Mouse (Mus musculus) neural tube, embryonic 15.5 days (tissue): ENCODE results near the gene Eya4. TPM values are rescaled to one million over a fixed set of nuclear protein-coding genes. Genes with fewer than 3 reads are reported as not detected.

Experiments
- ATAC-seq: fragments of 200-750 bp; cut with Nextera tagmentation; 2 replicates; pipeline ENCODE4 v1.8.0; 2017; ENCODE audit warnings: mild to moderate bottlenecking, moderate TSS enrichment, moderate library complexity; ENCODE audit not compliant: low FRiP score
- H3K27ac ChIP-seq: fragments of 300-500 bp; sonication (generic); replicated peaks from 2 replicates; pipeline ENCODE4 v1.5.1; 2015; ENCODE audit warnings: mild to moderate bottlenecking, inconsistent platforms
- H3K27me3 ChIP-seq: fragments of 300-500 bp; sonication (generic); replicated peaks from 2 replicates; pipeline ENCODE4 v1.6.1; 2015; ENCODE audit warnings: inconsistent platforms
- H3K36me3 ChIP-seq: fragments of 300-500 bp; sonication (generic); 2 replicates; pipeline ENCODE4 v1.6.1; 2015; ENCODE audit warnings: inconsistent platforms
- H3K4me1 ChIP-seq: fragments of 300-500 bp; sonication (generic); 2 replicates; pipeline ENCODE4 v1.6.1; 2015; ENCODE audit warnings: inconsistent platforms
- H3K4me2 ChIP-seq: fragments of 300-500 bp; sonication (generic); 2 replicates; pipeline ENCODE4 v1.6.1; 2015; ENCODE audit warnings: inconsistent platforms, mild to moderate bottlenecking, moderate library complexity
- H3K4me3 ChIP-seq: fragments of 300-500 bp; sonication (generic); replicated peaks from 2 replicates; pipeline ENCODE4 v1.5.1; 2015; ENCODE audit warnings: mild to moderate bottlenecking, inconsistent platforms
- H3K9ac ChIP-seq: fragments of 300-500 bp; sonication (generic); replicated peaks from 2 replicates; pipeline ENCODE4 v1.6.1; 2015; ENCODE audit warnings: mild to moderate bottlenecking, inconsistent platforms
- H3K9me3 ChIP-seq: fragments of 300-500 bp; sonication (generic); replicated peaks from 2 replicates; pipeline ENCODE4 v1.6.1; 2016; ENCODE audit warnings: inconsistent platforms
- WGBS: fragments of 180-500 bp; shearing (Covaris S2); methylation state at CpG from one replicate; pipeline ENCODE4 v1.1.7; 2015; ENCODE audit warnings: mixed read lengths; 5-methylcytosine and 5-hydroxymethylcytosine counted together
- polyA plus RNA-seq: library from polyadenylated mRNA; unstranded; fragments of >200 nt; fragmentation: Nextera tagmentation; extraction: Ambion mirVana; gene quantifications from 2 replicates; pipeline ENCODE4 v1.2.1, GENCODE M21; 2015

The Eya4 gene
- polyA plus RNA-seq, result 0.77 and 2.0 TPM in 2 replicates

GRCm38 (mm10) chr10:23350011-23350911, at the start of gene Eya4:
TSS of gene Eya4 (minus strand) at chr10:23350786.
- H3K9me3 ChIP-seq, result no peaks in the 10 kb centered on the region
- 2% methylated on average over 57 of the region's 79 CpGs for WGBS
- peak within 1 kb of the TSS; percentile 50 for H3K9ac ChIP-seq
- H3K4me1 ChIP-seq, result peaks cover 23% of the 10 kb centered on the region
- H3K4me2 ChIP-seq, result peak within 1 kb of the TSS; percentile 94
- H3K27me3 ChIP-seq, result peaks cover 25% of the 10 kb centered on the region
- no peaks in the 10 kb centered on the region for H3K36me3 ChIP-seq
- H3K4me3 ChIP-seq, result peak within 1 kb of the TSS; percentile 53
- H3K27ac ChIP-seq, result no peak within 1 kb of the TSS
- peak; percentile 91 for ATAC-seq

DNA sequence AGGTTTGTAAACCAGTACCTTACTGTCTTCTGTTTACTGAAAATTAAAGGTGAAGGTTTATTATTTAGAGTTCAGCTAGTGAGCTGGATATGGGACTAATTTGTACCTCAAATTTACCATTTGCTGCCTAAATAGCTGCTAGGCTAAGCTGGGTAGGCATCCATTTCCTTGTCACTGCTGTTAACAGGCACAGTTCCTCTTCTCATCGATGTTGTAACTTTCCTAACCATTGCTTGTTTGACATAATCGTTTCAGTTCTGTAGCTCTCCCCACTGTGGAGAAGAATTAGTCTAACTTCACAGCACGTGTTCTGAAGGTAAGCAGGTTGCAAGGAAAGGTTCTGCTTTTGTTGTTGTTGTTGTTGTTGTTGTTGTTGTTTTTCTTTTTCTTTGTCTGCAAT, 44.8 kb upstream of the Eya4 start:
- H3K4me1 ChIP-seq, result no peaks in the 10 kb centered on the region
- H3K4me3 ChIP-seq, result no peak overlapping the region
- H3K9me3 ChIP-seq, result no peaks in the 10 kb centered on the region
- ATAC-seq, result no peak
- 86% methylated on average over 3 of the region's 3 CpGs for WGBS
- H3K4me2 ChIP-seq, result no peak overlapping the region
- H3K27me3 ChIP-seq, result no peaks in the 10 kb centered on the region
- no peak overlapping the region for H3K27ac ChIP-seq
- H3K36me3 ChIP-seq, result no peaks in the 10 kb centered on the region
- no peak overlapping the region for H3K9ac ChIP-seq

DNA sequence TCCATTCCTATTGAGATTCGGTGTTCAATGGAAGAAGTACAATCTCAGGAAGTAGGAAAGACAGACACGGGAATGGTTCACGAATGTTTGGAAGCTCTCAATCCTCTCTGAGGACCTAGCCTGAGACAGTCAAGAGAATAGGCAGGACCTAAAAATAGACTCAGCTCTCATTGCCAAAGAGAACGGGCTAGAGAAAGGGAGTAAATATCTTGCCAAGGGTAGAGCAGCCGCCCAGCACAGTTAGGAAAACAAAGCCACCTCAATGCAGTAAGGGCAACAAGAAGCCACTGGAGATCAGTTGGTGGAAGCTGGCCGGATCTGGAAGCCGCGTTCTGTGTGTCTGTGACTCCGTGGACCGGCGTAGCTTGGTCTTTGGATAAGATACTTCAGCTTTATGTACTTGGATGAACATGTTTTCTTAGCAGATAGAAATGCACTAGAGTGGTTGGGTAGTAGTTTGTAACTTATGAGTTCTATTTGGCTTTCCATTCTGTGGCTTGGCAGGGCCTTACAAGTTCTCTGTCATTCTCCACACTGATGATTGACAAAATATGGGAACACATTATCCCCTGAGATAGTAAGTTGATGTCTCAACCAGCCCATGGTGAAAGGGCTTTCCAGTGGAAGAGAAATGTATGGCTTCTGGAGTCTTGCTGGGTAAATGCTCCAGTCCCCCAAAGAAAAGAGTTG, 44.1 kb upstream of the Eya4 start:
- no peak for ATAC-seq
- no peaks in the 10 kb centered on the region for H3K27me3 ChIP-seq
- WGBS, result 82% methylated on average over 11 of the region's 11 CpGs
- no peak overlapping the region for H3K9ac ChIP-seq
- no peak overlapping the region for H3K4me2 ChIP-seq
- H3K27ac ChIP-seq, result no peak overlapping the region
- H3K9me3 ChIP-seq, result no peaks in the 10 kb centered on the region
- H3K4me3 ChIP-seq, result no peak overlapping the region
- no peaks in the 10 kb centered on the region for H3K4me1 ChIP-seq
- H3K36me3 ChIP-seq, result no peaks in the 10 kb centered on the region

GRCm38 (mm10) chr10:23394152-23394551, 43.6 kb upstream of the Eya4 start:
- H3K9ac ChIP-seq, result no peak overlapping the region
- 23% methylated on average over 6 of the region's 6 CpGs for WGBS
- H3K27me3 ChIP-seq, result no peaks in the 10 kb centered on the region
- no peak overlapping the region for H3K4me3 ChIP-seq
- no peaks in the 10 kb centered on the region for H3K4me1 ChIP-seq
- H3K9me3 ChIP-seq, result no peaks in the 10 kb centered on the region
- ATAC-seq, result no peak
- no peaks in the 10 kb centered on the region for H3K36me3 ChIP-seq
- no peak overlapping the region for H3K4me2 ChIP-seq
- H3K27ac ChIP-seq, result no peak overlapping the region

- 88% methylated on average over 6 of the region's 6 CpGs for WGBS
- H3K9ac ChIP-seq, result no peak overlapping the region
- no peaks in the 10 kb centered on the region for H3K9me3 ChIP-seq
- no peaks in the 10 kb centered on the region for H3K36me3 ChIP-seq
- H3K4me1 ChIP-seq, result no peaks in the 10 kb centered on the region
- no peak overlapping the region for H3K4me2 ChIP-seq
- no peak overlapping the region for H3K4me3 ChIP-seq
- H3K27ac ChIP-seq, result no peak overlapping the region
- ATAC-seq, result no peak
- no peaks in the 10 kb centered on the region for H3K27me3 ChIP-seq
These were observed 13.3 kb upstream of the Eya4 start for GRCm38 (mm10) chr10:23363866-23364265.

DNA sequence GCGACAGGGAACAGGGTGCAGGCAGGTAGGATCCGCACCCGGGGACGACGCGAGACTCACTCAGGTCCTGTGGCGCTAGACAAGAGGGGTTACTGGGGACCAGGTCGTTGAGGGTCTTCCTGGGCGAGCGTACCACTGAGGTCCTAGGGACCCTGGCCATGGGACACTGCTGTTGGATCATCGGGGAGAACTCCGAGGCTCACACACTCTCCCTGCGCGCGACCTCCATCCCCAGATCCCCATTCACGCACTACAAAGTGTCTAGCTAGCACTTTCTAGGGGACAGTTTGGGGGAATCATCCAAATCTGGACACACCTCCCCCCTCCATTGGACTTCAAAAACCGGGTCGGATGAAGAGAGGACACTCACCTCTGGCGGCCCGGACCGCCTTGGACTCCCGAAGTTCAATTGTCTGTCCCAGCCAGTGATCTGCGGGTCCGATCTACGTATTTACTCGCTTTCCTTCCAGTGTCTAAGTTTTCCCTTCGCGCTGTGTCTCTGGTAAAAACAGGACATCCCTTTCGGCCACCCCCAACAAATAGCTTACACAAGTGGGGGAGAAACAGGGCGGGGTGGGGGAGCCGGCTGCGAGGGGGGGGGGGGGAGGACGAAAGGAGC, 1.1 kb downstream of the Eya4 start:
- under 1% methylated on average over 30 of the region's 33 CpGs for WGBS
- peak; percentile 58 for ATAC-seq

DNA sequence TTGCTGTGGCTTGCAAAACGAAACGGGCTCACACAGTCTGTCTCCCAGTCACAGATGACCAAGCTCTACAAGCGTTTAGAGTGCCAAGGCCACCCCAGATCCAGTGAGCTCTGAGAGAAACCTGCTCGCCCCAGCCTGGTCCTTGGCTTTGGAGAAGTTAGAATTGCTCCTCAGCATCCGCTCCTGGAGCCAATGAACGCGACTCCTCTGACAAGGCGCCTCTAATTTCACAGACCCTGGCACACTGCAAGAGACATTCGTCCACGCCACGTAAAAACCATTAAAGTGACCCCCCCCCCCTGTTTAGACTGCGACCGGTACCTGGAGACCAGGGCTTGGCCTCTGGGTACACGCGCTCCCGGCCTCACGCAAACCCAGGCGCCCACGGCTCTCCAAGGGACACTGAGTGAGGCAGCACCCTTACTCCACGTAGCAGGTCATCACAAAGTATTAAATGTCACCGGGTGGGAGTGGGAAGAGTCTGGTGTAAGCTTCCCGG, 1.6 kb downstream of the Eya4 start:
- peak overlapping the region; percentile 94 for H3K4me2 ChIP-seq
- ATAC-seq, result peak; percentile 42; the same call in 1 of the 2 replicates
- H3K9me3 ChIP-seq, result no peaks in the 10 kb centered on the region
- peaks cover 25% of the 10 kb centered on the region for H3K27me3 ChIP-seq
- H3K36me3 ChIP-seq, result no peaks in the 10 kb centered on the region
- H3K4me1 ChIP-seq, result peaks cover 23% of the 10 kb centered on the region
- WGBS, result under 1% methylated on average over 22 of the region's 22 CpGs
- peak overlapping the region; percentile 50; the same call in 1 of the 2 replicates for H3K9ac ChIP-seq
- no peak overlapping the region for H3K27ac ChIP-seq
- peak overlapping the region; percentile 53 for H3K4me3 ChIP-seq

More for the DNA sequence above, 1.1 kb downstream of the Eya4 start:
- Histone ChIP-seq H3K4me1 (peaks cover 23% of the 10 kb centered on the region), H3K36me3 (no peaks in the 10 kb centered on the region), H3K27me3 (peaks cover 25% of the 10 kb centered on the region), H3K4me2 (peak overlapping the region; percentile 94), H3K9me3 (no peaks in the 10 kb centered on the region), H3K9ac (peak overlapping the region; percentile 50), H3K4me3 (peak overlapping the region; percentile 53), H3K27ac (no peak overlapping the region)

DNA sequence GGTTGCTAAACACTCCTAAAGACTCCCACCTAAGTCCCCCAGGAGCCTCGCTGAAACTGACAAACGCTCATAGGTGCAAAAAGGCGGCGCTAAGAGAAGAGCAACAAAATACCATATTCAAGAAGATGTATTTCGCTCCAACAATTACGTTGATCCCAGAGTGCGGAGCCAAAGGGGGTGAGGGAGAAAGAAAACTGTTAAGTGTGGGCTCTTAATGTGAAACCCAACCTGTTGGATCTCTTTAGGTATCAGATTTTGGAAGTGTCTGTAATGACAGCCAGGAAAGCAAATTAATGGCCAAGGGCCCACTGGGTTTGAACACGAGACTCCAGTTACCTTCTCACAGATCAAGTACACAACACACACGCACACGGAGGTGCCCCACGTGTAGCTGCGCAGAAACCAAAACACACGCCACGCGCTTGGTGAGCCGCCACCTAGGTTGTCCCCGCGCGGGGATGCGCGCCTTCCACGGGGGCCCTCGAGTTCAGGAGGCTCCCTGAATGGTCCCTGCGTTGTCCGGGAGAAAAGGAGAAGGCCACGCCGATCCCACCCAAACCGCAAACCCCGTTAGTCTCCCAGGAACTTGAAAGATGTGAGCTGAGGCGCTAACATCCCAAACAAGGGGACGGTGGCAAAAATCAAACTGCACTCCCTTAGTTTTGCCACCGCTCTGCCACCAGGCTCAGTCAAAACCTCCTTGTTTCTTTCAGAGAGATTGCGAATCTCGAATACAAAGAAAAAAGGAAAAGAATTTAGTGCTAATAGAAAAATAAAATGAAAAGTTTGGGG, 2.3 kb downstream of the Eya4 start:
- 2% methylated on average over 34 of the region's 34 CpGs for WGBS
- Histone ChIP-seq H3K36me3 (no peaks in the 10 kb centered on the region), H3K4me1 (peaks cover 23% of the 10 kb centered on the region), H3K4me3 (peak overlapping the region; percentile 53), H3K27ac (no peak overlapping the region), H3K4me2 (peak overlapping the region; percentile 94), H3K9ac (no peak overlapping the region), H3K27me3 (peaks cover 25% of the 10 kb centered on the region), H3K9me3 (no peaks in the 10 kb centered on the region)
- ATAC-seq, result no peak

GRCm38 (mm10) chr10:23337250-23337649, 13.3 kb downstream of the Eya4 start:
- no peaks in the 10 kb centered on the region for H3K4me1 ChIP-seq
- H3K36me3 ChIP-seq, result no peaks in the 10 kb centered on the region
- 70% methylated on average over 1 of the region's 1 CpGs for WGBS
- H3K4me2 ChIP-seq, result no peak overlapping the region
- no peaks in the 10 kb centered on the region for H3K27me3 ChIP-seq
- no peaks in the 10 kb centered on the region for H3K9me3 ChIP-seq
- ATAC-seq, result no peak
- H3K9ac ChIP-seq, result no peak overlapping the region
- H3K27ac ChIP-seq, result no peak overlapping the region
- H3K4me3 ChIP-seq, result no peak overlapping the region

- Histone ChIP-seq H3K9me3 (no peaks in the 10 kb centered on the region), H3K4me2 (no peak overlapping the region), H3K27ac (no peak overlapping the region), H3K36me3 (no peaks in the 10 kb centered on the region), H3K4me1 (no peaks in the 10 kb centered on the region), H3K4me3 (no peak overlapping the region), H3K9ac (no peak overlapping the region), H3K27me3 (no peaks in the 10 kb centered on the region)
- WGBS, result 69% methylated on average over 5 of the region's 5 CpGs
- no peak for ATAC-seq
These were observed 17.8 kb downstream of the Eya4 start for GRCm38 (mm10) chr10:23332768-23333167.

DNA sequence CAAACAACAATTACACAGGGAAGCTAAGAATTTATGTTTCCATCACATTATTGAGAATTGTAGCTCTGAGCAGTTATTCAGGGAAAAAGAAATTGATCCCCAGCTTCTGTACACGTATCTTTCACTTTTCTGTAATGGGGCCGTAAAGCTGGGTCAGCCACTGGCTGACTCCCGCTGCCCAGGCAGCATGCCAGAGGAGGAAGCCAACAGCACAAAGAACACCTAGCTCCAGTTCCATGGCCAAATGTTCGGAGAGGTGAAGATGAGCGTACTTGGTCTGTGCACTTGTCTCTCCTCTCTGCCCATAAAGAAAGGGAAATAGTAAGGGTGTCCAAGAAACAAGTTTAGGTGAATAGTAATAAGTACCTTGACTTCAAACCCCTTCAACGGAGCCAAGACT, 22.9 kb downstream of the Eya4 start:
- Histone ChIP-seq H3K9ac (no peak overlapping the region), H3K4me2 (no peak overlapping the region), H3K36me3 (no peaks in the 10 kb centered on the region), H3K27ac (no peak overlapping the region), H3K27me3 (no peaks in the 10 kb centered on the region), H3K9me3 (no peaks in the 10 kb centered on the region), H3K4me1 (no peaks in the 10 kb centered on the region), H3K4me3 (no peak overlapping the region)
- ATAC-seq, result no peak
- WGBS, result 88% methylated on average over 6 of the region's 6 CpGs
